Mouse (Mus musculus): ENCODE data around the gene Epb41. TPM values are rescaled to one million over a fixed set of nuclear protein-coding genes. Genes with fewer than 3 reads are reported as not detected.

Epb41 gene
- polyA plus RNA-seq, 1 experiment from 2014 or later, result 173 TPM

DNA sequence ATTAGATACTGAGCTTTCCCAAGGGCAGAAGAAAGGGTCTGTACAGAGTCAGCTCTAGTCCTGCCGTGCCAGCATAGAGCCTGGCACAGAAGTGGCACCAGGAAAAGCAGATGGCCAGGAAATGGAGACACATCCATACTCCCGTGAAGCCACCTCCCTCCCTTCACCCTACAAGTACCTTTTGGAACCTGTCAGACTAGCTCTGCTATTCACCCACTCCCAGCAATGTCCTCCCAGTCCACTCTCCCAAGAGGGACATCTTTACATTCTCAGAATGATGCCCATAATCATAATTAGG lies 7.2 kb downstream of the Epb41 start:
- Histone ChIP-seq H3K4me3 (no peak overlapping the region), H3K27ac (no peak overlapping the region), H3K4me1 (replicated peaks) (peaks cover 22% of the 10 kb centered on the region), H3K36me3 (no peaks in the 10 kb centered on the region), H3K27me3 (ENCODE audit: insufficient read depth, poor library complexity, severe bottlenecking) (peaks cover 12% of the 10 kb centered on the region), H3K9me3 (no peaks in the 10 kb centered on the region)
- no peak for DNase-seq (ENCODE audit: low spot score)
- WGBS, result 88% methylated on average over 2 of the region's 2 CpGs

DNA sequence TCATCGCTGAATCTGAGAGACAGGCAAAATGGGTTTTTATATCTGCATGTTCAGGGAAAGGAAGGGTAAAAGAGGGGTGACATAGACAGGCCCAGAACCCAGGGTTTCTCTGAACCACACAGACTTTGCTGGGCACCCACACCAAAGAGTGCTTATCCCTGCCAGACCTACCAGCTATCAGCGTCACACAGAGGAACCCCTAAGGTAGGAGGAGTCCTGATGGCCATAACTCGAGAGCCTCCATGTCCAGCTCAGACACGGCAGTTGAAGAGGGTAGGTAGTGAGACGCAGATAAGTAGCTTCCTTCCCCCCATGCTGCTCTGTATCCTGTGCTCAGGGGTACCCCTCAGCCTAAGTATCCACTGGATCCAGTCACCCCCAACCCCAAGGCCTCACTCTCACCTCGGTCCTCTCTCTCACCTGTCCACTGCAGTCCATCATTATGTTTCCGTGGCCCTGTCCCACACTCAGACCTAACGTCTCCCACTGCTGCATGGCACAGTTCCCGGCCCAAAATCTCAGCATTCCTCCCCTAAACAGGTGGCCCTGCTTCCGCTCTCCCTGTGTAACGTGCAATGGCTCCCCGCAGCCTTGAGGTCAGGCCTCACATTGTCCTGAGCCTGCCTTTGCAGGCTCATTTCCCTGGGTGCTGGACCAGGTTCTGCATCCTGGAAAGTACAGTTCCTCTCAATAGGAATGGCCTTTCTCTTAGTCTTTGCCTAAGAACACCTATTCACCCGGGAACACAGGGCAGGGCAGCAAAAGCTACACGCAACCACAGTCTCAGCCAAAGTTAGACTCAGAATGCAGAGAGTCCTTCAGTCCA lies 7.8 kb downstream of the Epb41 start:
- 85% methylated on average over 14 of the region's 14 CpGs for WGBS

DNA sequence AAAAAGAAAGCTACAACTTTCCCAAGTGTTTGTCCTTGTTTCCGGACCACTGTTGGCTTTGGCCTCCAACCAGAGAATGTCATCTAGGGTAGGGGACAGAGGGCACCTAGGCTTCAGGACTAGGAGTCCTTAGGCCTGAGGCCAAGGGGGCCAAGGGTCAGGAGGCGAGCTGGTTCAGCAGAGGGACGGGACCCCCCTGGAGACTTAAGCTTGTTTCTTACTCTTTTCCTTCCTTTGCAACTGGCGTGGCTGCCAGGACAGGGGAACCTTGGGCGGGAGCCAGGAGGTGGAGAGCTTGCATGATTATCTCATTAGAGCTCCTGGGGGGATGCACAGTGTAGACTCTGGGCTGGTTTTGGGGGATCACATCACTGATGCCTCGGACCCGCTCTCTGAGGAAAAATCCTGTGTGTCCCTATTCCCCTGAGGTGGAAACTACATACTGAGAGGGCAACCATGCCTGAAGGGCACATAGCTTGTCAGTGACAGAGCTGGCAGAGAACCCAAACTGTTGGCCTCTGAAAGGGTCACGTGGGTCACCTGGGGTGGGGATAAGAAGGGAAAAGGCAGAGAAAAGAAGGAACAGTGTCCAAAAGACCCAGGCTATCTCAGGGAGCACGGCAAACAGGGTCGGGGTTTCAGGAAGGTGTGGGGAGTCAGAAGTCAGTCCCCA lies 8.9 kb downstream of the Epb41 start:
- Histone ChIP-seq H3K4me1 (replicated peaks) (peaks cover 28% of the 10 kb centered on the region), H3K27me3 (ENCODE audit: insufficient read depth, poor library complexity, severe bottlenecking) (no peaks in the 10 kb centered on the region), H3K36me3 (no peaks in the 10 kb centered on the region), H3K27ac (peak overlapping the region; percentile 40; the same call in 1 of the 2 replicates), H3K4me3 (no peak overlapping the region), H3K9me3 (no peaks in the 10 kb centered on the region)
- DNase-seq (ENCODE audit: low spot score), result no peak
- WGBS, result 74% methylated on average over 10 of the region's 10 CpGs

More for the DNA sequence above, 7.8 kb downstream of the Epb41 start:
- H3K27me3 ChIP-seq (ENCODE audit: insufficient read depth, poor library complexity, severe bottlenecking), result peaks cover 7% of the 10 kb centered on the region
- H3K4me1 ChIP-seq (replicated peaks), result peaks cover 25% of the 10 kb centered on the region
- no peaks in the 10 kb centered on the region for H3K9me3 ChIP-seq
- no peak overlapping the region for H3K4me3 ChIP-seq
- H3K36me3 ChIP-seq, result no peaks in the 10 kb centered on the region
- no peak for DNase-seq (ENCODE audit: low spot score)
- H3K27ac ChIP-seq, result no peak overlapping the region; the same call in 1 of the 2 replicates

DNA sequence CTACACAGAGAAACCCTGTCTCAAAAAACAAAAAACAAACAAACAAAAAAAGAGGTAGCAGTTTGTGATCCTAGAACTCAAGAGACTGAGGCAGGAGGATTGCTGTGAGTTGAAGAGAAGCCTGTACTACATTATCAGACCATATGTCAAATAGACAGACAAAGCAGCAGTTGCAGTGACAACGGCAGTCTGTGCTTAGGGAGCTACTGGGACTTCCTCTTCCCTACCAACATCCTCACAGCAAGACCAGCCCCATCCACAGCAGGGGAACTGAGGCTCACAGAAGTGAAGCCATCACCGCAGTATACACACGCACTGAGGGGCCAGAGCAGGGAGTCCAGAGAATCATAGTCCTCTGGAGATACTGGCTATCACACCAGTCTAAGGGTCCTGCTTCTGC lies 9.5 kb downstream of the Epb41 start:
- no peak overlapping the region; the same call in 1 of the 2 replicates for H3K27ac ChIP-seq
- WGBS, result 66% methylated on average over 3 of the region's 3 CpGs

DNA sequence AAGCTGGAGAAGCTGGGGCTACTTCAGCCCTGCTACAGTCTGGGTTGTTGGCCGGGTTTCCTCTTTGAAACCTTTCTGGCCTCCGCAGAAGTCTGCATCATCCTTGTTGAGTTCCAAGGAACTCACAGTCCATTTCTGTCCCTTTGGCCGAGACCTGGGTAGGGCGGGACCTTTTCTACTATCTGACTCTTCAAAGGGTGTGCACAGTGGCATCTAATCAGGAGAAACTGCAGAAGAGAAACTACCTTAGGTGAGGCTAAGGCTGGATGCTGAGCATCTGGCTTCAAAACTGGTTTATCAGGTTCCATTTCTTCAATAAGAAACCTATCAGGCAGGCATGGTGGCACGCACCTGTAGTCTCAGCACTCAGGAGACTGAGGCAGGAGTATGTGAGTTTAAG lies 10.6 kb downstream of the Epb41 start:
- no peak overlapping the region for H3K4me3 ChIP-seq
- DNase-seq (ENCODE audit: low spot score), result no peak
- H3K27ac ChIP-seq, result no peak overlapping the region
- no peaks in the 10 kb centered on the region for H3K36me3 ChIP-seq
- 93% methylated on average over 5 of the region's 5 CpGs for WGBS
- H3K4me1 ChIP-seq (replicated peaks), result peaks cover 28% of the 10 kb centered on the region
- H3K9me3 ChIP-seq, result no peaks in the 10 kb centered on the region
- no peaks in the 10 kb centered on the region for H3K27me3 ChIP-seq (ENCODE audit: insufficient read depth, poor library complexity, severe bottlenecking)

More for the DNA sequence above, 9.5 kb downstream of the Epb41 start:
- Histone ChIP-seq H3K36me3 (no peaks in the 10 kb centered on the region), H3K9me3 (no peaks in the 10 kb centered on the region), H3K4me1 (replicated peaks) (peaks cover 28% of the 10 kb centered on the region), H3K4me3 (no peak overlapping the region), H3K27me3 (ENCODE audit: insufficient read depth, poor library complexity, severe bottlenecking) (no peaks in the 10 kb centered on the region)
- DNase-seq (ENCODE audit: low spot score), result no peak

DNA sequence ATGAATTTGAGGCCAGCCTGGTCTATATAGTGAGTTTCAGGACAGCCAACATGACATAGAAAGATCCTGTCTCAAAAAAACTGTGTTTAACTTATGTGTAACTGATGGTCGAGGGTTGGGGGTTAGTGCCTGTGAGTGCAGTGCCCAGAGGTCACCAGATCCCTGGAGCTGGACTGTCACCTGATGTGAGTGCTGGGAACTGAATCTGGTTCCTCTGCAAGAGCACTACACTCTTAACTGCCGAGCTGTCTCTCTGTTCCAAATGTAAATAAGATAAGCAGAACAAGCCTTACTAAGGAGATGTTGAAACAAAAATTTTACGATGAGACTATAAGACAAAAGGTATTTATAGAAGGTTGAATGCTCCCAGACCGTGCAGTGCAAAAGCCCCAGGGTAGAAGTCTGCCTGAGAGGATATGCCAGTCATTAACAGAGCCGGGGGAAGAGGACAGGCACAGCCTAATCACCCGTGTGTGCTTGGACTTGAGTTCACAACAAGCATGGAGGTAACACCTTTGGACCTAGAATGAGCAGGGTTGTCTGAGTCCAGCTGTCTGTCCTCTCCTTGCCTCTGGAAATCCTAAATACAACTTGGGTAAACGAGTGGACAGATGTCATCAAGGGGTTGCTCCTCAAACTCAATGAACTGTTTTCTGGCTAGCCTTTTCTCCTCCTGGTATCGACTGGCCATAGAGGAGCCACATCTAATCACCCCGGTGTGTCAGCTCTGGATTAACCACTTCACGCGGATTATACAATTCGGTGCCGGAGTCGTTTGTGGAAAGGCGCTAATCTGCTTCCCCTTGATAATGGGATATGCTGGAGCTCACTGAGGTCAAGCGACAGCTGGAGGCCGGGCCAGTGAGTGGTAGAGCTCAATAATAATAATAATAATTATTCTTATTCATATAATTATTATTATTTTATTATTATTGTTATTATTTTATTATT lies 11.9 kb downstream of the Epb41 start:
- Histone ChIP-seq H3K27me3 (ENCODE audit: insufficient read depth, poor library complexity, severe bottlenecking) (no peaks in the 10 kb centered on the region), H3K36me3 (no peaks in the 10 kb centered on the region), H3K4me3 (no peak overlapping the region), H3K4me1 (replicated peaks) (peaks cover 28% of the 10 kb centered on the region), H3K9me3 (no peaks in the 10 kb centered on the region), H3K27ac (no peak overlapping the region)
- DNase-seq (ENCODE audit: low spot score), result no peak
- WGBS, result 82% methylated on average over 17 of the region's 17 CpGs

DNA sequence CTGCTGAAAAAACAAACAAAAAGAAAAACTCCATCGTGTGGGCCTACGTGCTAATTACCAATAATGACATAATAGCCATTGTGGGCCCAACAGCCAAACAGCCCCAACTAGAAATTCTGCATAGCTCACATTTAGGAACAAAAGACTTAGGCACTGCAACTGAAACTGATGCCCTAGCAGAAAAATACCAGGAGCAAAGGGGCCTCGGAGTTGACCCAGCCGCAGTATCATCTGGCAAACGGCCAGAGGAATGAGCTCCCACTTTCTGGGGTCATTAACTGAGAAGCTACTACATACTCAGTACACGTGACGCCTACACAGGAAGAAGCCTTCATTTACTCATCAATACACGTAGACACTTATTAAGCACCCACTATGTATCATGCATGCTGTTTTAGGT lies 12.8 kb downstream of the Epb41 start:
- H3K4me3 ChIP-seq, result no peak overlapping the region
- no peaks in the 10 kb centered on the region for H3K36me3 ChIP-seq
- no peaks in the 10 kb centered on the region for H3K9me3 ChIP-seq
- WGBS, result 81% methylated on average over 8 of the region's 8 CpGs
- no peak overlapping the region for H3K27ac ChIP-seq
- no peaks in the 10 kb centered on the region for H3K27me3 ChIP-seq (ENCODE audit: insufficient read depth, poor library complexity, severe bottlenecking)
- H3K4me1 ChIP-seq (replicated peaks), result peaks cover 28% of the 10 kb centered on the region
- no peak for DNase-seq (ENCODE audit: low spot score)

DNA sequence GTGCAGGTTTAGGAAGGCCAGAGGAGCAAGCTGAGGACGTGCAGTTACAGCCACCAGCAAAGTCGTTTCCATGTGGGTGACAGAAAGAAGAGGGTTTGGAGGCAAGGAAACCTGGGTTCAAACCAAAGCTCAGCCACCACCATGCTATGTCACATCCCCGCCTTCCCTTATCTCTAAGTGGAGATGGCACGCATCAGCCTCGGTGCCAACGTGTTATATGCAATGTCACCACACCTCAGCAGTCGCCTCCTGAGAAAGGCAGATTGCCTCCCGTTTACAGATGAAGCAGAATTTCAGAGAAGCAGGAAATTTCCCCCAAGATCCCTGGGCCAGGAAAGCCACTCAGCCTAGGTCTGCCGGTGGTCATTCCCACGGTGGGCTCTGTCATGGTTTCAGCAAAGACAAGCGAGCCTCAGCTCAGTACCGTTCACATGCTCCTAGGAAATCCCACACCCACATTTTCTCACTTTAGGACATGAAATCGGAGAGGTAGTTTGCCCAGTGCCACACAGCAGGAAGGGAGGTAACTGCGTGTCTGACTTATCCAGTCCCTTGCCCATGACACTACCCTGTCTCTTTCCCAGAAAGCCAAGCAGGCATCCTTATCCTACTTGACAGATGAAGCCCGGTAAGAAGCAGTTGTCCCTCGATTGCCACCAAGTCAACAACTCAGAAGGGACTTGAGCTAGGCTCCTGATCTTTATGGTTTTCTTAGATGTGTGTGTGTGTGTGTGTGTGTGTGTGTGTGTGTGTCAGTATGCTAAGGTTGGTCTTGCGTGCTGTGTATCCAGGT lies 14.9 kb downstream of the Epb41 start:
- H3K27ac ChIP-seq, result no peak overlapping the region
- 75% methylated on average over 17 of the region's 17 CpGs for WGBS
- H3K4me1 ChIP-seq (replicated peaks), result 0 out of 2 replicates have a peak, but pooled peaks cover 11% of the 10 kb centered on the region
- no peaks in the 10 kb centered on the region for H3K9me3 ChIP-seq
- no peak for DNase-seq (ENCODE audit: low spot score)
- H3K27me3 ChIP-seq (ENCODE audit: insufficient read depth, poor library complexity, severe bottlenecking), result no peaks in the 10 kb centered on the region
- no peak overlapping the region for H3K4me3 ChIP-seq
- H3K36me3 ChIP-seq, result no peaks in the 10 kb centered on the region

DNA sequence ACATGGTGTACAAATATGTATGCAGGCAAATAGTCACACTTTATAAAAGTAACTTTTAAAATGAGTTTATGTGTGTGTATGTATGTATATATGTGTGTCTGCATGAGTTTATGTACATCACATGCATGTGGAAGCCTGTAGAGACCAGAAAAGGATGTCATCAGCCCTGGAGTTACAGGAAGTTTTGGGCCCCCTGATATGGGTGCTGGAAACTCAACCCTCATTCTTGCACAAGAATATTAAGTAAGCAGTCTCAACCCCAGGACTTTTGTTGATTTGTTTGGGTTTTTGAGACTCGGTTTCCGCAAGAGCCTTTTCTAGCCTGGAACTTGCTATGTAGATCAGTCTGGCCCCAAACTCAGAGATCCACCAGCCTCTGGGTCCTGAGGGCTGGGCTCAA lies 15.6 kb downstream of the Epb41 start:
- H3K4me1 ChIP-seq (replicated peaks), result 0 out of 2 replicates have a peak, but pooled peaks cover 11% of the 10 kb centered on the region
- H3K9me3 ChIP-seq, result no peaks in the 10 kb centered on the region
- 96% methylated on average over 2 of the region's 2 CpGs for WGBS
- no peaks in the 10 kb centered on the region for H3K36me3 ChIP-seq
- H3K4me3 ChIP-seq, result no peak overlapping the region
- H3K27me3 ChIP-seq (ENCODE audit: insufficient read depth, poor library complexity, severe bottlenecking), result no peaks in the 10 kb centered on the region
- no peak for DNase-seq (ENCODE audit: low spot score)
- H3K27ac ChIP-seq, result no peak overlapping the region

DNA sequence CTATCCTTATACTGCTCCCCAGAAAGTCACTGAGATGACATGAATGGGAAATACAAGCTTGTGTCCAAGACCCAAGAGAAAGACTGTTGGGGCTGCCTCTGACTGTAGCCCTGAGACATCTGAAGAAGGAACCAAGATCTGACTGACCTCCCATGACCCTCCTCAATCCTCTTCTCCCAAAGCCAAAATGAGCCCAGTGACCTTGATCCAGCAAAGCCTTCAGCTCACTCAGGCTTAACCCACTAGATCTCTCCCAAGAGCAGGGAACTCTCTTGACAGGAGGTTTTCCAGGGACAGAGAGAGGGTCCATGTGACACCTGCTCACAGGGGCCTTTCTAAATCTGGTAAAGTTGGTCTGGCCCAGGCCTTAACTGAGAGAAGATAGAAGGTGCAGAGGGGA lies 17.8 kb downstream of the Epb41 start:
- Histone ChIP-seq H3K4me3 (no peak overlapping the region), H3K27me3 (ENCODE audit: insufficient read depth, poor library complexity, severe bottlenecking) (no peaks in the 10 kb centered on the region), H3K4me1 (replicated peaks) (peaks cover 9% of the 10 kb centered on the region; the same call in 1 of the 2 replicates), H3K27ac (no peak overlapping the region), H3K36me3 (no peaks in the 10 kb centered on the region), H3K9me3 (no peaks in the 10 kb centered on the region)
- no peak for DNase-seq (ENCODE audit: low spot score)

DNA sequence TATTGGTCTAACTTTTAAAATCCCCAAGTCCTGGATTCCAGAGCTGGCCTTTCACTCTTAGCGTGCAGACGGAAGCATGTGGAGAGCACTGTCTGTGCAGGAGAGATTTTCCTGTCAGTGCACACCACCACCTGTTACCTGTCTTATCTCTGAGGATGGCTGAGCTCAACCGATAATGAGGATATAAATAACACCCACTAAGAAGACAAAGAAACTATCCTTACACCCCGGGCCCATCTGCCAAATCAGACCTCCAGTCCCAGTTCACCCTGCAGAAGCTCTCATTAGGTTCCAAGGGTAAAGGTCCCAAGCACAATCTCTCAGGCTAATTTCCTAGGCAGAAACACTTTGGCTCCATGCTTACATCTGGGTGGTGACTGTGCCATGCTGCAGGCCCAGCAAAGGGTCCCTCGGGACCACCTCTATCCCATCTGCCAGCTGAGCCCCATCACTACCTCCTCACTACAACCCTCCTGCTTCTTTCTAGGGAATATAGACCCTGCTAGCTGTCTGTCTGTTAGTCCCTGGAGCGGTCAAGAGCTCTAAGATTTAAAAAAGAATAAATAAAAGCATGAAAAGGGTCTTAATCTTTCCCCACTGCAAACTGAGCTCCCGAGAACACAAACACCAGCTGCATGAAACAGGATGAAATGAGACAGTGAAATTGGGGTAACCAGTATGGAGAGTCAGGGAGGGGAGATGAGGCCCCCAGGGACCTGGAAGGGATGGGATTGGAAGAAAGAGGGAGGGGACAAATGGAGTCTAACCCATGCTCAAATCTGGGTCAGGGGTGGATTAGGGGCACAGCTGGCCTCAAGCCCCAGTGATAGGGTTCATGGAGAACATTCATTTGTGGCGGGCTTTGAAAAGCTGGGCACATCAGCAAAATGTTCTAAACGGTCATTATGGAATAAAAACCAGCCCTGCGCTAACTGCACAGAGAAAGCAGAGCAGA lies 23.5 kb downstream of the Epb41 start:
- H3K9me3 ChIP-seq, result no peaks in the 10 kb centered on the region
- no peaks in the 10 kb centered on the region for H3K36me3 ChIP-seq
- 73% methylated on average over 10 of the region's 10 CpGs for WGBS
- 0 out of 2 replicates have a peak overlapping the region, but pooled peaks have one; percentile 26 for H3K27ac ChIP-seq
- H3K4me3 ChIP-seq, result no peak overlapping the region
- peaks cover 48% of the 10 kb centered on the region for H3K4me1 ChIP-seq (replicated peaks)
- H3K27me3 ChIP-seq (ENCODE audit: insufficient read depth, poor library complexity, severe bottlenecking), result peaks cover 12% of the 10 kb centered on the region; the same call in 1 of the 2 replicates
- DNase-seq (ENCODE audit: low spot score), result peak; percentile 51

Data from hindbrain, embryonic 10.5 days (tissue).